Mouse (Mus musculus): Measurements from ENCODE around the gene Smarca1. TPM values are rescaled to one million over a fixed set of nuclear protein-coding genes. Genes with fewer than 3 reads are reported as not detected.

Gene Smarca1
- total RNA-seq (2021), result 1 to 10 TPM; 3.9 to 4.8 TPM
- long read RNA-seq, experiment 1, partial matches to known transcripts, result 0 of 1 reads
- long read RNA-seq, experiment 1, other reads (novel, unspliced or antisense), result 1 of 1 reads
- long read RNA-seq, experiment 2, full-length matches to known transcripts, result 2 of 7 reads
- long read RNA-seq, experiment 2, partial matches to known transcripts, result 1 of 7 reads
- long read RNA-seq, experiment 2, other reads (novel, unspliced or antisense), result 4 of 7 reads

DNA sequence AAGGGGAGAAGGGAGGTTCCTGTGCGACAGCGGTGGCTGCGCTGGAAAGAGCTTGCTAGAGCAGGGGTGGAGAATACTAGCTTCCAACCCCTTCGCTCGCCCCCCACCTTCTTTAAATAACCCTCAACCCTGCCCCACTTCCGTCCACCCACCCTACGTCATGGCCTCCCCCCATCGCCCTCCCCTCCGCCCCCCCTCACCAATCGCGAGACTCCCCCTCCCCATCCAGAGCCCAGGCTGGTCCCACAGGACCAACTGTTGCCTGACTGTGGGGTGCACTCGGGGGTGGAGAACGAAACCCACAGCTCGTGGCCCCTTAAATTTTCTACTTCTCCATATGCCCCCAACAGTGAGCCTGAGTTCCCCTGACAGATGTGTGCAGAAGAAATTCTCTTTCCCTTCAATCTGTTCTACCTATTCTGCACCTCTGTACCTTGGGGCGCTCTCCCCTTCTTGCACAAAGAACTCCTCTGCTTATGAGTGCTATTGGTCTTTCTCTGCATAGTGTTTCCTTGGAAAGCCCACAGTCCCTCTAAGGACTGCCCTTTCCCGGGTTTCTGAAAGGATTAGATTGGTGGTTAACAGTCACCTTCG, at the start of gene Smarca1:
Gene Smarca1 (minus strand): TSS at position 544 of the 594 bp plus-strand sequence.
- DNase-seq (ENCODE audit: low spot score), result no peak

DNA sequence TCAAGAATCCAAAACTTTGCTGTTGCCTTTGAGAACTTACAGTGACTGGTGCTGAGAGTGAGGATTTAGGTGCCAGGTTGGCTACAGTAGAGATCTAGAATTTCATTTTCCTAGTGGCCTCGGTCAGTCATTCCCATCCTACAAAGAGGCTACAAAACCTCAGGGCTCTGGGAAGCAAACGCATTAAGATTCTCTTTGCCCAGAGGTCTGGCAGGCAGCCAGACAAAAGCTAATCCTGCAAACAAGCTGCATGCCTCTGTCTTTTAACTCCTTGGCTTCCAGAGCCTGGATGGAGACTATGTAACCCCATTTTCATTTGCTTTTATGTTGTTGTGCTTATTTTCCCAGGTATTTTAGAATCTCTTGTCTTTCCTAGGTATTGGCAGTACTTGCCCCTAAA, 45.0 kb upstream of the Smarca1 start:
- DNase-seq (ENCODE audit: low spot score), result no peak

DNA sequence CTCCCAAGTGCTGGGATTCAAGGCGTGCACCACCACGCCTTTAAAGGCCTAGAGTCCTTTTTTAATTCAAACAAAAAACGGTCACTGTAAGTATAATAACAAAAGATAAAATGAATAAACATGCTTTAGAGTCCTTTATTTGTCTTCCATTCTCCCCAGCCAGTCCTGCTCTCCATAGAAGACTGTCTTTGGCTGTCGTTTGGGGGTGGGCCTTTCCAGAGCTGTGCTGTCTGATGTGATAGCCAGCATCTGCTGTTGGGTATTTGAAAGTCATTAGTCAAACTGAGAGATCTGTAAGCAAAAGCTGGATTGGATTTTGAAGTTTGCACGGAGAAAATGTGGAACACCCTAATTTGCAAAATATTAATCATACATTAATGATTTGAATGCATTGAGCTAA, 44.1 kb upstream of the Smarca1 start:
- no peak for DNase-seq (ENCODE audit: low spot score)

DNA sequence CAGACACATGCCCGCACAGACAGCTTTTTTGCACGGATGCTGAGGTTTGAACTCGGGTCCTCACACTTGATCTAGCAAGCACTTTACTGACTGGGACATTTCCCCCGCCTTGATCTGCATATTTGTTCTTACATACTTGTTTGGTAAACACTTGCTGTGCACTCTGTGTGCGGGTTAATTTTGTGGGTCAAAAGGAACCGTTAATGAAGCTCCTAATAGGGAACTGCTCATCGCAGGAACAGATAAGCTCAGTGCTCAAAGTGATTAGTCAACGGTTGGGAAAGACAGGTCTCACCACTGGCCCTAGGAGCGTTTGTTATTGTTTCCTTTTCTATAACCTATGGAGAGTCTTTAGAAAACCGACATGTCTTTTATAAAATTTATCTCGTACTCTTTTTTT, 41.6 kb upstream of the Smarca1 start:
- DNase-seq (ENCODE audit: low spot score), result no peak

DNA sequence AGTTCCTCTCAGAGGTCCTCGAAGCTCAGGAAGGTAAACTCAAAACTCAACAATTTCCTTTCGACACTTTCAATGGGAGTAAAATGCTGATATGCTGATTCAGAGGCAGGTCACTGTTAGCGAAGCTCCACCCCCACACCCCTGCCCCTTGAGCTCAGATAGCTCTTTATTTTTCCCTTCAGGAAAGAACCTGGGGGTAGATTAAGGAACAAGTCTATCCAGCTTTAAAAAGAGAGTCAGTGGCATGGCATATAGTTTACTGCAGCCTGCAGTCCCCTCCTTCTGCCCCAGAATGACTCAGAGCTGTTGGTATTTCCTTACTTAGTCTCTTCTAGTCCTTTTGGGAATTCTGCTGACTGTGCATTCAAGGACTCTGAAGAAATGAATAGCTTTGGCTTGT, 37.7 kb upstream of the Smarca1 start:
- no peak for DNase-seq (ENCODE audit: low spot score)

DNA sequence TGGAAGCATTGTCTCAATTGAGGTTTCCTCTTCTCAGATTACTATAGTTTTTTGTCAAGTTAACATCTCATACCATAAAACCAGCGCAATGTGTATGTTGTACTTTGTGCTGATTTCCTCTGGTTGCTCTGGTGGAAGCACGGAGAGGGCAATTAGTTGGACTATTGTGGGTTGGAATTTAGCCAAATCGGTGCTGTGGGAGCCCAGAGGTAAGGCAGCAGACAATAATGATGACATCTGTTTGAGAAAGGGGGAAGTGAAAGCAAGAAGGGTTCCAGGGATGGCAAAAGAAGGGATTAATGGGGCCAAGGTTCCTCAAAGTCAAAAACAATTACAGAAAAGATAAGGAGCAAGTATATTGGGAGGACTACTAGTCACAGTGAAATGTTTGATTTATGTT, 35.2 kb upstream of the Smarca1 start:
- DNase-seq (ENCODE audit: low spot score), result no peak

DNA sequence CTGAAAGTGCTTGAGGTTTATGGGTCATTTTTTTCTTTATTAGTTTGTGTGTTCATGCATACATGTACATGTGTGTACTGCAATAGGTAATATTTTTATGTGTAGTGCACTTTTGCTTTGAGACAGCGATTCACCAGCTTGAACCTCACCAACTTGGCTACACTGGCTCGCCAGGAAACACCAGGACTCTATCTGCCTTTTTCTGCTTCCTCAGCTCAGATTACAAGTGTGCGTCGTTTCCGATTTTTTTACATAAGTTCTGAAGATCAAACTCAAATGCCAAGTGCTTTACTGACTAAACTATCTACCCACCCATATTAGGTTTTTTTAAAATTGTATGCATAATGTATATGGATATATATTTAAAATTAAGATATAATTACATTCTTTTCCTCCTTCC, 27.8 kb upstream of the Smarca1 start:
- no peak for DNase-seq (ENCODE audit: low spot score)

DNA sequence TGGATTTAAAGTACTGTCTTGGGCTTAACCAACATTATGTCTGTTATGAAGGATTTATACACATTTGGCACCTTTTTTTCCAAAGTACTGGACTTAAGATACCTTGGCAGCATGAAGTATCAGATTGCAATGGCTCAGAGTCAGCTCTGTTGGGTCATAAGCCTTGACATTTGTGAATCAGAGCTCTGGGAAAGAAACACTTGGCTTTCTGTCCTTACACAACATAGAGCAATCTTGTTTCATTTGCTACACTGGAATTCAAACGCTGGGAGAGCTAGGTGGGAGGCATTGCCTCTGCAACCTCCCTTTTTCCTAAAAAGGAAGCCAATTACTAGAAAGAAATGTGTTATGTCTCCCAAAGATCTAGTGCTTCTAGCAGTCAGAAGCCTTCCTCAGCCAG, 24.1 kb upstream of the Smarca1 start:
- peak; percentile 29 for DNase-seq (ENCODE audit: low spot score)

DNA sequence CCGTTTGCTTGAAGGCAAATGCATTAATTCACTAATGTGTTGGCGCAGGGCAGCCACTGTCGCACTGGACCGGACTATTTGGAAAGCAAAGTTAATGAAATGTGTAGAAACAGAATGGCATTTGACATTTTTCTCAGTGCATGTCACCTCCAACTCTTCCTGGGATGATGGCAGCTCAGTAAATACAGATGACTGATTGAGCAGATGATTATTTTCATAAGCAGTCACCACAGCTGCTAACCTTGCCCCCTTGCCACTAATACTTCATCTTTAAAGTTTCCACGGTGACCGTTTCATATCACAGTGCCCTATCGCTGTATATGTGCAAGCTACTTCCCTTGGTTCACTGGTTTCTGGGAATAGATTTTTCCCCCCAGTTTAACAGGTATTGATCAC, 20.8 kb upstream of the Smarca1 start:
- DNase-seq (ENCODE audit: low spot score), result no peak

DNA sequence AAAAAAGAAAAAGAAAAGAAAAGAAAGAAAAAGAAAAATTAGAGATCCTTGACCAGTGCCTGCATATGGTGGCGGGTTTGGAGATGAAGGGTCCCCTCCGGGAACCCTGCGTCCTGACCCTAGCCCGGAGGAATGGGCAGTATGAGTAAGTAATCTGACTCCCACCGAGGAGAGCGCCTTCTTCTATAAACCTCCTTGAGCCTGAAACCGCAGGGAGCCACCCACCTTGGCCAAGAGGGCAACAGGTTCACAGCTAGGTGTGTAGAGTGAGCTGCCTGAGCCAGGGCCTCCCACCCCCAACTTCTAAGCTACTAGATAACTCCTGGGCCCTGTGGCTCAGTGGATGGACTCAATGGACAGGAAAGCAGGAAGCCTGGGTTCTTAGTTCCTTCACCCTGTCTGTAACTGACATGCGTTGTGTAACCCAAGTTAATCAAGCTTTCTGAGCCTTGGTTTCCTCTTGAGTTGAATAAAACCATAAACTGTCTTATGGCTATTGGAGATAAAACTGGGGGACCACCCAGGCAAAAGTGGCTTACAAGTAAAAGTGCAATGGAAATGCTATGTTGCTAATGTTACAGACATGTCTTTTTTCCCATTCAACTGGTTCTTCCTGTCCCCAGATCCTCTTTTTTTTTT, 20.2 kb upstream of the Smarca1 start:
- DNase-seq (ENCODE audit: low spot score), result peak; percentile 16

DNA sequence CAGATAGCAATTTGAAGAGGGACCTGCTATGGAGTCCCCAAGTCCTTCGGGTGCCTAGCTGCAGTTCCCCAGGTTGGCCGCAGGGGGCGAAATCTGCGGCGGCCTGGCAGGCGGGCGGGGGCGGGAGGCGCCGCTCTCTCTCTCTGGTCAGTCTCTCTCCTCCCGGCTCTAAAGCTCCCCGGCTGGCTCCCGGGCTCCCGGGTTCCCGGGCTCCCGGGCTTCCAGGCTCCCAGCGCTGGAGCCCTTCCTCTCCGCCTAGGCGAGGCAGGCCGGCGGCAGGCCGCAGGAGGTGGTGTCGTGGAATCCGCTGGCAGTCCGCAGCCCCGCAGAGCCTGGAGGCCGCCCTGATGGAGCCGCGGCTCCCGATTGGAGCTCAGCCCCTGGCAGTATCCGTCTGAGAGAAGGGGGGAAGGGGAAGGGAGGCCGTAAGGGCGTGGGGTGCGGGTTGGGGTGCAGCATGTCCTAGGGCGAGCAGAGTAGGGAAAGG, 19.6 kb upstream of the Smarca1 start, which contains the start of gene Ocrl:
Gene Ocrl (plus strand): TSS at position 82 of the 487 bp plus-strand sequence.
- peak; percentile 65 for DNase-seq (ENCODE audit: low spot score)

DNA sequence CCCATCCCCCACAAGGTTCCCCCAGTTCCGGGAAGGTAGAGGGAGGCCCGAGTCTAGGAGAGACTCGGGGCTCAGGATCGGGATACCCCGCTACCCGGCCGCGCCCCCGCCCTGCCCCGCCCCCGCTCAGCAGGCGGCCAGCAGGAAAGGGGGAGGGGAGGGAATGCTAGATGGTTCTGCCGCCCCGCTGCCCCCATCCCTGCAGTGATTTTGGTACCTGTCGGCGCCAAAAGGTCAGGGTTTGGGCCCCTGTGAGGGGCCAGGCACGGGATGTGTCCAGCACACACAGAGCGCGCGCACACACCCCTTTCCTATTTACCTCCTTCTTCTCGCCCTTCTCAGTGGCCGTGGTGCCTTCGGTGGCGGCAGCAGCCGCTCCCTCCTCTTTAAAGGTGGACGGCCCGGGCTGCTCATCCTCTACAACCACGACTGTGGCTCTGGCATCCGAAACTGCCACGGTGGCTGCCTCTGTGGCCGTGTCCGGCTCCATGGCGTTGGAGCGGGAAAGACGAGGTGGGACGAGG, 805 bp downstream of the Smarca1 start:
- DNase-seq (ENCODE audit: low spot score), result no peak

DNA sequence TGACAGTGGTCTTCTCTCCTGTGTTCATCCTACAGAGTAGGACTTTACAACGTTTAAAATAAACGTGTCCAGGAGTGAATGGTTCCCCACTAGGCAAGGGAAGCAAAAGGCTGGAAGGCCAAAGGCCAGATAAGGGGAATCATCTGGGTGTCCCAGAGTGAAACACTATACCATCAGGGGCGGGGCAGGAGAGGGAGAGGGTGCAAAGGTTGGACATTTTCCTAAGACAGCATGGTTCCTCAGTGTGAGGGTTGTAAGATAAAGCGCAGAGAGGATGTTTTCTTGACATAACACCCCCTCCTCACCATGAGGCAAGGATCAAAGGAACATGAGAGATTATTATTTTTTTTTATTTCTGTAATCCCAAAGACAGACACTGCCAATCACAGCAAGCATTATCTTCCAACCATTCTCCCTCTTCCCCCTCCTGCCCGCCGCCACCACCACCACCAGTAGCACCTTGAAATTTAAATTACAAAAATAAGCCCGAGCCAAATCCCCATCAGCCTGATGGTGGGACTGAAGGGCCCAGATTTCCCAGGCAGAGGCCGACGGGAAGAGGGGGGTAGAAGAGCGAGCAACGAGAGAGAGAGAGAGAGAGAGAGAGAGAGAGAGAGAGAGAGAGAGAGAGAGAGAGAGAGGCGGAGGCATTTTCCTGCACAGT, 1.4 kb downstream of the Smarca1 start:
- DNase-seq (ENCODE audit: low spot score), result peak; percentile 3

DNA sequence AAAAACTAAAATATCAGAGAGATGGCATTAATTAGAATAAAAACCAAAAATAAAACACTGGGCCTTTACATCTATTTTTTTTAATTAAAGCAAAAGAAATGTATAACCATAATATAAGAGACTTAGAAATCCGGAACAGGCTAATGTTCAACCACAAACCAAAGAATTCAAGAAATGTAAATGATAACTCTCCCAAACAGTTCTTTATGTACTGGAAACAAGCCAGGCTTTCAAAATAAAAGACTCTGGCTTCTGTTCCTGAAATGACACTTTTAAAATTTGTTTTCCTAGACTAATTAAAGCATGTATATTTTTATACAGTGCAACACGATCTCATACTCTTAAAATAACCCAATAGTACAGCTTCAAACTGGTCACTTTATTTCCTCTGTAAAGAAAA, 5.4 kb downstream of the Smarca1 start:
- no peak for DNase-seq (ENCODE audit: low spot score)

DNA sequence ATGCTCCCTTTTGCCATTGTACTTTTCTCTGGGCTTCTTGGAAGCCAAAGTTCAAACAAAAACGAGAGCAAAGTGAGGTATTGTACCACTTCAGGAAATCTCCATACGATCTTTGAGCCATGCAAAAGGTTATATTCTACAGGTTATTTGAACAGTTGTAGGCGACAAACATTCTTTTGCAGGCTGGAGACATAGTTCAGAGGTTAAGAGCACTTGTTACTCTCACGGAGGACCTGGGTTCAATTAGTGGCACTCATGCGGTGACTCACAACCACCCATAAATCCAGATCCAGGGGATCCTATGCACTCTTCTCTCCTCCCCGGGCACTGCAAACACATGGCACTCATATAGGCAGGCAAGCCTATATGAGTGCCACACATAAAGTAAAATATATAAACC, 10.0 kb downstream of the Smarca1 start:
- DNase-seq (ENCODE audit: low spot score), result no peak

DNA sequence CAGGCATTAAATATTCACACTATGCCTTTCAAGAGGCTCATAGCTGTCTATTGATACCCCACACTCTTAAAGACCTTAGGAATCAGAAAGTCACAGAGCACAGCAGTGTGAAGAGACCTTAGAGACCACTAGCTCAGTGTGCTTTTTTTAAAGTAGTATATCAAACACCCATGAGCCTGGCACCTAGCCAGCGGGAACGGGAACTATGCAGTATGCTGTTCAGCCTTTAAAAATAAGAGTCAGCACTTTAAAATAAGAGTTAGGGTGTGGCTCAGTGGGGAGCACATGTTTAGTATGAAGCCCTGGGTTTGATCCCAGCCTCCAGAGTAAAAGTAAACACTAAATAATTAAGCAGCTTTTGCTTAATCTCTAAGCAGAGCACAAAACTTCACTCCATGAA, 12.7 kb downstream of the Smarca1 start:
- peak; percentile 6 for DNase-seq (ENCODE audit: low spot score)

DNA sequence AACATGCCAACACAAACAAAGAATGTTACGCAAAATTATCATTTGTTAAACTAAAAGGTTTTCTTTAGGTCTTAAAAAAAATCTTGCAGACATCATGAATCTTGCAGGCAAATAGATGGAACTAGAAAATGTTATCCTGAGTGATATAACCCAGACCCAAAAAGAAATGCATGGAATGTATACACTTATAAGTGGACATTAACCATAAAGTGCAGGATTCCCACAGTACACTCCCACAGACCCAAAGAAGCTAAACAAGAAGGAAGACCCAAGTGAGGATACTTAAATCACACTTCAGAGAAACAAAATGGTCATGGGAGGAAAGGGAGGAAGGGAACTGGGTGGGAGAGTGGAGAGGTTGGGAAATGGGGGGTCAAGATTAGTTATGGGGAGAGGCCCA, 34.2 kb downstream of the Smarca1 start:
- DNase-seq (ENCODE audit: low spot score), result no peak

DNA sequence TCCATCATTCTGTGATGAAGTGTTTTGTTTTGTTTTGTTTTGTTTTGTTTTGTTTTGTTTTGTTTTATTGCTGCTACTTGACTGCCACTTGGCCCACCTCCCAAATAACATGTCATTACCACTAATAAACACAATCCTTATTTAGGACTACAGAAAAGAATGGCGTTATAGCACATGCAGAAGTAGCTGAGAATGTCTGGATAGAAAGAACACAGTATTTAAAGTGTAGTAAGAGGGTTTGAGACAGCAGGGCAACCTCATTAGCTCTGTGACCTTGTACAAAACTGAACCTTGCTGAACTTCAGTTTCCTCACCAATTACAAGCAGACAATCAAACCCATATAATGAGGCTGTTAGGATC, 57.0 kb downstream of the Smarca1 start:
- DNase-seq (ENCODE audit: low spot score), result no peak

DNA sequence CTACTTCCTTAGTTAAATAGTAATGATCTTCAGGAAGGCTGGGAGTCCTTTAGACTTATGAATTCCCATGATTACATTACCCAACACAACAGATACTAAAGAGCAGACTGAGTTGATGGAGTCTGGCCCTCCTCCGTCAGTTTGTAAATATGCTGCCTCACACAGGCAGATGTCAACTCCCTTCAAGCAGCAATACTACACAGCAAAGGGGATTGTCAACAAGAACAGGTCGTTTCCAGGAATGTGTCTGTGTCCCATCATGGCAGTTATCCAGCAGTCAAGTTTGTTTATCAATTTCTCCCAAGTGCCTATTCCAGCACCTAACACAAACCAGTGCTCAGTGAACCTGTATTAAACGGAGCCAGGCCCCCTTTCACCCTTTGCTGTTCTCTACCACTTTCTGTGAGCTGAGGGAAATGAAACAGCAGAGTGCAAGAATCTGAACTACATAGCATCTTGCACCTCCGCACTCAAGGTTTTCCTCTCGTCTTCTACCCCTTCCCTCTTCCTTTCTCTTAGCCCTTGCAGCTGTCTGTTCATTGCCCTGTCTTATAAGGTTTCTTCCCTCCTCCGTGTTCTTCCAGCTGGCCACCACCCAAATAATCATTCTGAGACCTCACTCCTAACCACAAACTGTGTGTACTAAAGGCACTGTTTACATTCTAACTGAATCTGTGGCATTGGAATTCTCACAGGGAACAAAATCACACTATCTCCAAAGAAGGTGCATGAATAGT, 57.5 kb downstream of the Smarca1 start:
- DNase-seq (ENCODE audit: low spot score), result peak; percentile 0

DNA sequence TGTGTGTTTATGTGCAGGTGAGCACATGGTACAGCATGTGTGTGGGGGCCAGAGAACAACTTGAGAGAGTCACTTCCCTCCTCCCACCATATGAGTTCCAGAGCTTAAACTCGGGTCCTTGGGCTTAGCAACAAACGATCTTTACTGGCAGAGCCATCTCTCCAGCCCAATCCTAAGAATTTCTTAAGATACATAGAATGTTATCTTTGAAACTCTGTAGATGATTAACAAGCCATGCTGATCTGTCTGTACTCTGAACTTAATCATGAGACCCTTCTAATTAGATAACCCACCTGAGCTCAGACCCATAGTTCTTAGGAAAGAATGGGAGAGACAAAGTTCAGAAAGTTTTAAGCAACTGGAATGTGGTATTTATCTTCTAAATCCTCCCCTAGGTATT, 59.3 kb downstream of the Smarca1 start:
- no peak for DNase-seq (ENCODE audit: low spot score)

DNA sequence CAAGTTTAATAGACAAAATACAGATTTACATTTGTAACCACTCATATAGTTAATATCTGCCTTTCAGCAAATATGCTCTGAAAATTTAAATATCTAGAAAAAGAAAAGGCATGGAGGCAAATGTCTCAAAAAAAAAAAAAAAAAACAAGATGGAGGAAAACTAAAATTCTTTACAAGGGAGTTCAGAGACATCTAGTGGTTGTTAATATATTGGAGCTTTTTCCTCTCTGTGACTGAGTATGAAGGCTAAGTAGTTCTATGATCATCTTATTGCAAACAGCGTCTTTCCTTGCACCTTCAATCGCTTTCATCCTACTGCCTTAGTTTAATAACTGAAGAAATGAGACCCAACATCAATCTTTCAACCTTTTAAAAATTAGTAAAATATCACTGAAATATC, 72.2 kb downstream of the Smarca1 start:
- DNase-seq (ENCODE audit: low spot score), result no peak

DNA sequence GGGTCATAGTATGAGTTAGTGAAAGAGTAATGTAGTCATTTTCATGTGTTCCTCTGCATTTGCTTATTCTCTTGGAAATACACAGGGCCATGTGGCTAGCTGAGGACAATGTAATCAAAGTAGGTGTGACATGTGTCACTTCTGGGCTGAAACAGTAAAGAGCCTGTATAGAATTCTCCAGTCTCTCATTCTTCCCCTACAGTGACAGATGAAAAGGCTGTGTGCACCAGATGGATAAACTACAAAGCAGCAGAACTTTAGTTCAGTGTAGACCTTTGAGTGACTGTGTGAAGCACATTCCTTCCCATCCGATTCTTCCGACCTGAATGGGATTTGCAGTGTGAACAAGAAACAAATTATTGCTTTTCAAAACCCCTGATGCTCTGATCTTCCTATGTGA, 84.1 kb downstream of the Smarca1 start:
- no peak for DNase-seq (ENCODE audit: low spot score)
